Mouse (Mus musculus): ENCODE measurements at regions not wholly inside any gene's neighbourhood (a gene's known extent, or its start where the extent isn't known, plus 50 kb on each side); places are given as distances from the start of the nearest gene placed in this dataset.

DNA sequence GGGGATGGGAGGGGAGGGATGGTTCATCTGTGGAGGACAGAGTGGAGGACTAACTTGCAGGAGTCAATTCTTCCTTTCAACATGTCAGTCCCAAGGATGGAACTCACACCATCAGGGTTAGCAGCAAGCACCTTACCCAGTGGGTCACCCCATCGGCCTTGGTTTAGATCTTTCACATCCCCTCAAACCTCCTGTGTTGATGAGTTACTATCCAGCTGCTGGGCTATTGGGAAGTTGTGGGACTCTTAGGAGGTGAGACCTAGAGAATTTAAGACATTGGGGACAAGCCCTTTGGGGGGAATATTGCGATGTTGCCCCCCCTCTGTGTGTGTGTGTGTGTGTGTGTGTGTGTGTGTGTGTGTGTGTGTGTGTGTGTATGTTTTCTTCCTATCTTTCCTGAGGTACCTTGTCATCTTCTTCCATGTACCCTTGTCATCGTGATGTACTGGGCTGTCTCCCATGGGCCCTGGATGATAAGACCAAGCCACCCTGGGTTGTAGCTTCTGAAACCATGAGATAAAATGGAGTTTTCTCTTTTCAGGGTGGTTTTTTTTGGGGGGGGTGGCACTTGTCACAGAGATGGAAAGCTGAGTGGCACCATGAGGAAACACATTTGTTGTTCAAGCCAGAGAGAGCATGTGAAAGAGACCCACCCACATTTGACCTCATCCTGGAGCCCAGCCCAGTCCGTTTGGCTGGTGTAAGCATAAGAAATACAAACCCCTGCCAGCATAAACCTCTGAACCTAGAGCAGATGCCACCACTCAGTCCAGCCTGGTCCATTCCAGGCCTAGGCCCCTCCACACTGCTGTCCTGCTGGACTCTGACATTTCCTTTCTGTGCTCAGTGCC lies 98.3 kb upstream of the Bod1 start:
- Histone ChIP-seq H3K4me3 (ENCODE audit: low read depth, low read length) (no peak overlapping the region), H3K4me1 (ENCODE audit: control insufficient read depth, insufficient read depth, low read length) (no peaks in the 10 kb centered on the region), H3K36me3 (ENCODE audit: control insufficient read depth, insufficient read depth, low read length) (no peaks in the 10 kb centered on the region), H3K9ac (ENCODE audit: low read length) (no peak overlapping the region), H3K4me2 (ENCODE audit: low read depth, severe bottlenecking) (no peak overlapping the region), H3K27ac (replicated peaks; ENCODE audit: low read depth, low read length) (no peak overlapping the region), H3K27me3 (ENCODE audit: control insufficient read depth, insufficient read depth, low read length) (no peaks in the 10 kb centered on the region), H3K9me3 (ENCODE audit: control insufficient read depth, low read length) (no peaks in the 10 kb centered on the region)
- WGBS, result 88% methylated on average over 4 of the region's 4 CpGs
- no peak for ATAC-seq (ENCODE audit: insufficient number of reproducible peaks, low FRiP score, low TSS enrichment, low read depth)
- DNase-seq (ENCODE audit: low spot score), result no peak

DNA sequence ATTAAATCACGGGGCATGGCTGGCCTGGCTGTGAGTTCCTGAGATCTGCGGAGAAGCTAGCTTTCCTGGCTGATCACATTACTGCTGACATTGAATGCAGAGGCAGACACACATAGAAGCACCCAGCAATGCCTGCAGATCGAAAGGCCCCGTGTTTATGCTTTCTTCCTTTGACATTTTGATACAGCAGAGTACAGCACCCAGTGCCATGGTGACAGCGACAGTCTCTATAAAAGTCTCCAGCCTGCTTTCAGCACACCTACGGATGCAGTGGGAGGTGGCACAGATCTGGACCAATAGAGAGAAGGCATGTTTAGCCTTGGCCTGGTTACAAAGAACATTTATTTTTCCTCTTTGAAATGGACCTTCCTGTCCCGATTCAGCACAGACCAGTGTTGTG lies 99.2 kb upstream of the Bod1 start:
- 86% methylated on average over 7 of the region's 7 CpGs for WGBS
- Histone ChIP-seq H3K9ac (ENCODE audit: low read length) (no peak overlapping the region), H3K27me3 (ENCODE audit: control insufficient read depth, insufficient read depth, low read length) (no peaks in the 10 kb centered on the region), H3K9me3 (ENCODE audit: control insufficient read depth, low read length) (no peaks in the 10 kb centered on the region), H3K4me1 (ENCODE audit: control insufficient read depth, insufficient read depth, low read length) (no peaks in the 10 kb centered on the region), H3K4me3 (ENCODE audit: low read depth, low read length) (no peak overlapping the region), H3K36me3 (ENCODE audit: control insufficient read depth, insufficient read depth, low read length) (no peaks in the 10 kb centered on the region), H3K4me2 (ENCODE audit: low read depth, severe bottlenecking) (no peak overlapping the region), H3K27ac (replicated peaks; ENCODE audit: low read depth, low read length) (no peak overlapping the region)
- DNase-seq (ENCODE audit: low spot score) (no peak), ATAC-seq (ENCODE audit: insufficient number of reproducible peaks, low FRiP score, low TSS enrichment, low read depth) (no peak)

DNA sequence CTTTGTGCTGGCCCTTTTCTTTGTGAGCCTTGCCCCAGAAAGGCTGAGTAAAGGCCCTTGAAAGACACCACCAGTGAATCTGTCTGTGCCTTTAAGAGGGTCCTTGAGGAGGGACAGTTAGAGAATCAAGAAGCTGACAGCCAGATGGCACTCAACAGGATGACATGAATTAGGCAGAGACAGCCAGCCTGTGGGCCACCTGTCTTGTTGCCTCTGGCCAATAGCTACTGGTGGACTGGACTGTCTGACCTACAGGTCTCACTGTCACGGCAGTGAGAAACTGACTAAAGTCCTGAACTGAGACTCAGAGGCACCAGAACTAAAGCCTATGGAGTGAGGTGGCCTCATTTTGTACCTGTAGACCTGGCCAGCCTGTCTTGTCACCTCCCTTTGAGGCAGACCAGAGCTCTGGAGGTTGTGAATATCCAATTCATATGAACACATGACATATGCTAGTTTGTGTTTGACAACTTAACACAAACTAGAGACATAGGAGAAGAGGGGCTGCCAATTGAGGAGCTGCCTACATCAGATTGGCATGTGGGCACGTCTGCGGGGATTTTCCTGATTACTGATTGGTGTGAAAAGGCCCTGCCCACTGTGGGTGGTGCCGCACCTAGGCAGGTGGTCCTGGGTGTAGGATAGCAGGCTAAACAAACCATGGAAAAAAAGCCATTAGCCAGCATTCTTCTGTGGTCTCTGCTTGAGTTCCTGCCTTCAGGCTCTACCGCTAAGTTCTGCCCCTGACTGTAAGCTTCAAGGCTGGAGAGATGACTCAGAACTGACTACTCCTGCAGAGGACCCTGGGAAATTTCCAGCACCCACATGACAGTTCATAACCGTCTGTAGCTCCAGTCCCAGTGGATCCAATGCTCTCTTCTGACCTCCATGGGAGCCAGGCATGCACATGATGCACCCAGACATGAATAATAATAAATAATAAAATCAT lies 100.1 kb upstream of the Bod1 start:
- Histone ChIP-seq H3K36me3 (ENCODE audit: control insufficient read depth, insufficient read depth, low read length) (no peaks in the 10 kb centered on the region), H3K9me3 (ENCODE audit: control insufficient read depth, low read length) (no peaks in the 10 kb centered on the region), H3K9ac (ENCODE audit: low read length) (no peak overlapping the region), H3K4me1 (ENCODE audit: control insufficient read depth, insufficient read depth, low read length) (no peaks in the 10 kb centered on the region), H3K4me2 (ENCODE audit: low read depth, severe bottlenecking) (no peak overlapping the region), H3K4me3 (ENCODE audit: low read depth, low read length) (no peak overlapping the region), H3K27me3 (ENCODE audit: control insufficient read depth, insufficient read depth, low read length) (no peaks in the 10 kb centered on the region), H3K27ac (replicated peaks; ENCODE audit: low read depth, low read length) (no peak overlapping the region)
- WGBS, result 88% methylated on average over 6 of the region's 6 CpGs
- no peak for DNase-seq (ENCODE audit: low spot score)
- ATAC-seq (ENCODE audit: insufficient number of reproducible peaks, low FRiP score, low TSS enrichment, low read depth), result no peak

DNA sequence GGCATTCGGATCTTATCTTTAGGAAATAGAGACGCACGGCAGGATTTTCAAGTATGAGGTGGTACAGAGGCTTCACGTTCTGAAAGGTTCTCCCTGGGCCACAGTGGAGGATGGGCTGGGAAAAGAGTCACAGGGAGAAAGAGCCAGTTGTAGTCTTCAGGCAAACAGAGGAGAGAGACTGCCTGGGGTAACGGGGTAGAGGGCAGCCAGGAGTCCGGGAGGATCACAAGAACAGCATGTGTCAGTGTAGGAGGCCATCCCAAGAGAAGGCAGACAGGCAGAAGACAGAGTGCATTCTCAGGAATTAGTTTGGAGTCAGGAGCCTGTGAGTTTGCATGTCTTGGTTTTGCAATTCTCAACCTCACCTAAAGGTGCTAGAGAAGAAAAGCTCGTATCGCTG lies 94.5 kb upstream of the Cpeb4 start:
- no peak overlapping the region for H3K4me2 ChIP-seq (ENCODE audit: low read depth, severe bottlenecking)
- no peak for ATAC-seq (ENCODE audit: insufficient number of reproducible peaks, low FRiP score, low TSS enrichment, low read depth)
- DNase-seq (ENCODE audit: low spot score), result no peak
- H3K36me3 ChIP-seq (ENCODE audit: control insufficient read depth, insufficient read depth, low read length), result no peaks in the 10 kb centered on the region
- H3K4me3 ChIP-seq (ENCODE audit: low read depth, low read length), result no peak overlapping the region
- H3K9me3 ChIP-seq (ENCODE audit: control insufficient read depth, low read length), result no peaks in the 10 kb centered on the region
- 94% methylated on average over 8 of the region's 8 CpGs for WGBS
- H3K4me1 ChIP-seq (ENCODE audit: control insufficient read depth, insufficient read depth, low read length), result no peaks in the 10 kb centered on the region
- H3K9ac ChIP-seq (ENCODE audit: low read length), result no peak overlapping the region
- H3K27me3 ChIP-seq (ENCODE audit: control insufficient read depth, insufficient read depth, low read length), result no peaks in the 10 kb centered on the region
- no peak overlapping the region for H3K27ac ChIP-seq (replicated peaks; ENCODE audit: low read depth, low read length)

DNA sequence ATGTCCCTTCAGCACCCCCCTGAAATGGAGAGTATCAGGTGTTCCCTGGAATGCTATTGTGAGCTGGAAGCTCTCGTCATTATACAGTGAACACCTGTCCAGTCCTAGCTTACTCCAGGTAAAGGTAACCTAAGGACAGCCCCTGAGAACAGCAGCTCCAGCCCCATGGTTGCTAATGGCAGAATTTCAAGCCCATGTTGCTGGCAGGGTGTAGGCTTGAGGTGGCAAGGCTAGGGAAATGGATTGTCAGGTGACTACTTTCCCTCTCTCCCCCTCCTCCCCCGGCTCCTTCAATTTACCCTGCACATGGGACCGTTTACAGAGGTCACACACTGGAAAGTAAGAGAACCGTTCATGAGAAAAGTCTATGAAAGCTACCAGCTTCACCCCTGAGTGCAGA lies 93.2 kb upstream of the Cpeb4 start:
- ATAC-seq (ENCODE audit: insufficient number of reproducible peaks, low FRiP score, low TSS enrichment, low read depth), result no peak
- no peak overlapping the region for H3K4me2 ChIP-seq (ENCODE audit: low read depth, severe bottlenecking)
- no peak overlapping the region for H3K4me3 ChIP-seq (ENCODE audit: low read depth, low read length)
- H3K27me3 ChIP-seq (ENCODE audit: control insufficient read depth, insufficient read depth, low read length), result no peaks in the 10 kb centered on the region
- H3K9ac ChIP-seq (ENCODE audit: low read length), result no peak overlapping the region
- no peak for DNase-seq (ENCODE audit: low spot score)
- H3K9me3 ChIP-seq (ENCODE audit: control insufficient read depth, low read length), result no peaks in the 10 kb centered on the region
- no peak overlapping the region for H3K27ac ChIP-seq (replicated peaks; ENCODE audit: low read depth, low read length)
- H3K4me1 ChIP-seq (ENCODE audit: control insufficient read depth, insufficient read depth, low read length), result no peaks in the 10 kb centered on the region
- no peaks in the 10 kb centered on the region for H3K36me3 ChIP-seq (ENCODE audit: control insufficient read depth, insufficient read depth, low read length)
- 68% methylated on average over 4 of the region's 4 CpGs for WGBS

GRCm38 (mm10) chr11:31779267-31779666 lies 92.7 kb upstream of the Cpeb4 start:
- 92% methylated on average over 2 of the region's 2 CpGs for WGBS
- ATAC-seq (ENCODE audit: insufficient number of reproducible peaks, low FRiP score, low TSS enrichment, low read depth) (no peak), DNase-seq (ENCODE audit: low spot score) (no peak)
- H3K9ac ChIP-seq (ENCODE audit: low read length), result no peak overlapping the region
- H3K4me3 ChIP-seq (ENCODE audit: low read depth, low read length), result no peak overlapping the region
- no peaks in the 10 kb centered on the region for H3K36me3 ChIP-seq (ENCODE audit: control insufficient read depth, insufficient read depth, low read length)
- H3K4me1 ChIP-seq (ENCODE audit: control insufficient read depth, insufficient read depth, low read length), result no peaks in the 10 kb centered on the region
- H3K27ac ChIP-seq (replicated peaks; ENCODE audit: low read depth, low read length), result no peak overlapping the region
- no peak overlapping the region for H3K4me2 ChIP-seq (ENCODE audit: low read depth, severe bottlenecking)
- no peaks in the 10 kb centered on the region for H3K27me3 ChIP-seq (ENCODE audit: control insufficient read depth, insufficient read depth, low read length)
- no peaks in the 10 kb centered on the region for H3K9me3 ChIP-seq (ENCODE audit: control insufficient read depth, low read length)

DNA sequence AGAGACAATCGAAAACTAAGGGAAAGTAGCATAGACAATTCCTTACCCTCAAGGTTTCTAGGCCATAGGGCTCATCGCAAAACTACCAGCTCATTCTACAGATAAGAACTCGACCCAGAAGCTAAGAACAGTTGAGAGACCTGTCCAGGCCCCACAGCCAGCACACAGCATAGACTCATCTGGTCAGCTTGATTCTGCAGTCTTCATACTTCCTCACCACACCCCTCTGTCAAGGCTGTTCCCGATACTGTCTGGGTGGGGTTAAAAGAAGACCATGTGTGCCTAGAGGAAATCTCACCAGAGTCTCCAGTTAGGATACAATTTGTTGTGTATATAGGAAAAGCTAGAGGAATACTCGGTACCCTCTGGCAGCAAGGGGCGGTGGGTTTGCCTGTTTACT lies 91.0 kb upstream of the Cpeb4 start:
- Histone ChIP-seq H3K27me3 (ENCODE audit: control insufficient read depth, insufficient read depth, low read length) (no peaks in the 10 kb centered on the region), H3K9ac (ENCODE audit: low read length) (no peak overlapping the region), H3K4me1 (ENCODE audit: control insufficient read depth, insufficient read depth, low read length) (no peaks in the 10 kb centered on the region), H3K27ac (replicated peaks; ENCODE audit: low read depth, low read length) (no peak overlapping the region), H3K4me2 (ENCODE audit: low read depth, severe bottlenecking) (no peak overlapping the region), H3K4me3 (ENCODE audit: low read depth, low read length) (no peak overlapping the region), H3K9me3 (ENCODE audit: control insufficient read depth, low read length) (no peaks in the 10 kb centered on the region), H3K36me3 (ENCODE audit: control insufficient read depth, insufficient read depth, low read length) (no peaks in the 10 kb centered on the region)
- DNase-seq (ENCODE audit: low spot score), result no peak
- ATAC-seq (ENCODE audit: insufficient number of reproducible peaks, low FRiP score, low TSS enrichment, low read depth), result no peak
- WGBS, result 90% methylated on average over 6 of the region's 6 CpGs

- H3K4me1 ChIP-seq (ENCODE audit: control insufficient read depth, insufficient read depth, low read length), result no peaks in the 10 kb centered on the region
- H3K4me3 ChIP-seq (ENCODE audit: low read depth, low read length), result no peak overlapping the region
Measured at GRCm38 (mm10) chr11:31781605-31782004, 90.4 kb upstream of the Cpeb4 start.

More at GRCm38 (mm10) chr11:31781605-31782004, 90.4 kb upstream of the Cpeb4 start:
- Histone ChIP-seq H3K9ac (ENCODE audit: low read length) (no peak overlapping the region), H3K36me3 (ENCODE audit: control insufficient read depth, insufficient read depth, low read length) (no peaks in the 10 kb centered on the region), H3K9me3 (ENCODE audit: control insufficient read depth, low read length) (no peaks in the 10 kb centered on the region), H3K27me3 (ENCODE audit: control insufficient read depth, insufficient read depth, low read length) (no peaks in the 10 kb centered on the region), H3K4me2 (ENCODE audit: low read depth, severe bottlenecking) (no peak overlapping the region), H3K27ac (replicated peaks; ENCODE audit: low read depth, low read length) (no peak overlapping the region)
- no peak for DNase-seq (ENCODE audit: low spot score)
- ATAC-seq (ENCODE audit: insufficient number of reproducible peaks, low FRiP score, low TSS enrichment, low read depth), result no peak
- 86% methylated on average over 6 of the region's 6 CpGs for WGBS

Data from limb, embryonic 11.5 days (tissue).